Mouse (Mus musculus) mesoderm, embryonic 11.5 days (tissue): ENCODE data around the gene Gm9733.
A peak's percentile ranks its signal among the peaks of the same experiment; 100 is the strongest.
"Not testable (repeated sequence)": the region's sequence is repeated elsewhere in the genome, so short reads cannot be mapped to it uniquely, and the experiment has no call there.

Source experiments
- DNase-seq: peaks from one replicate; pipeline ENCODE4 v3.0.0-alpha.2; 2012; ENCODE audit warnings: low read depth, low spot score

The Gm9733 gene

GRCm38 (mm10) chr3:15332063-15332462 is at the start of gene Gm9733:
Gene Gm9733, minus strand, starts transcription at chr3:15332302.
- no peak for DNase-seq

GRCm38 (mm10) chr3:15355690-15356089 is 23.6 kb upstream of the Gm9733 start:
- DNase-seq: not testable (repeated sequence)

GRCm38 (mm10) chr3:15350318-15350717 is 18.2 kb upstream of the Gm9733 start:
- not testable (repeated sequence) for DNase-seq

GRCm38 (mm10) chr3:15345606-15346005 is 13.5 kb upstream of the Gm9733 start:
- not testable (repeated sequence) for DNase-seq

GRCm38 (mm10) chr3:15340287-15340686 is 8.2 kb upstream of the Gm9733 start:
- DNase-seq: no peak

GRCm38 (mm10) chr3:15334182-15334581 is 2.1 kb upstream of the Gm9733 start:
- no peak for DNase-seq

- no peak for DNase-seq
These were observed 557 bp downstream of the Gm9733 start for GRCm38 (mm10) chr3:15331545-15331944.

GRCm38 (mm10) chr3:15329549-15329948 is 2.6 kb downstream of the Gm9733 start:
- no peak for DNase-seq

- DNase-seq: no peak
These were observed 47.4 kb downstream of the Gm9733 start for GRCm38 (mm10) chr3:15284424-15285328.

GRCm38 (mm10) chr3:15275899-15276526 is 56.1 kb downstream of the Gm9733 start:
- no peak for DNase-seq

- DNase-seq: peak; percentile 64
These were observed 67.7 kb downstream of the Gm9733 start for GRCm38 (mm10) chr3:15264450-15264849.

- DNase-seq: no peak
These were observed 76.4 kb downstream of the Gm9733 start for GRCm38 (mm10) chr3:15255726-15256125.
